Comparison of ENCODE assay signal across 9 mouse cellular contexts in the genomic region with DNA sequence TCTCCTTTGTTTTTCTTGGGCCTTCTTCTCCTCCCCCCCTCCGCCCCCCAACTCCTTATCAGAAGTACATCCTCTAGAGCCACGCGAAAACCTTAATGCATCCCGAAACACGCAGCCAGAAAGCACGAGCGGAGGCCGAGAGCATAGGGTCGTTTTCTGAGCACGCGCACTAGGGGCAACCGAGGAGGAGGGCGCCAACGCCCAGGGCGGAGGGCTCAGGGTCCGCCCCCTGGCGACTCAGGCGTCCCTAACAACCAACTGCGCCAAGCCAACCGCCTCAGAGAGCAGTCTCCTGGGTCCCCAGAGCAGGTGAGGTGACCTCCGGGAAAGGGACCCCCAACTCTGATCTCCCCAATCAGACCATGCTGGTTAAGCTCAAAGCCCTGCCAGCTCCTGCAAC. TPM values are rescaled to one million over a fixed set of nuclear protein-coding genes. Genes with fewer than 3 reads are reported as not detected.
A peak's percentile ranks its signal among the peaks of the same experiment; 100 is the strongest.
DNase-seq lines count a peak whose midpoint lies in the region; ATAC-seq lines count a peak whose summit lies in the region.
"Had no signal": no experiment of that assay in that cellular context is flagged by ENCODE, and none has a peak within 500 bp of the region (broad histone marks: within the 10 kb centered on the region; RNA-seq: fewer than 3 reads in every experiment).

A gene (plus strand): TSS at position 172 of the 400 bp plus-strand sequence.

- peaks cover 13% of the 10 kb centered on the region for H3K36me3 ChIP-seq in intestine, embryonic 14.5 days (ENCODE audit: control insufficient read depth, insufficient read depth, low read length)
- 0 out of 2 replicates have a peak, but pooled peaks cover 2% of the 10 kb centered on the region for H3K36me3 ChIP-seq in midbrain, embryonic 11.5 days (ENCODE audit: control insufficient read depth, insufficient read depth, low read length)

- ATAC-seq in intestine, embryonic 14.5 days (replicated peaks; ENCODE audit: low FRiP score, low TSS enrichment, low read depth): peak; percentile 70
- ATAC-seq in midbrain, embryonic 11.5 days (ENCODE audit: low FRiP score): peak; percentile 90

- DNase-seq in cerebellum, postnatal 10 days: peak; percentile 76 to 81
- DNase-seq in cerebellum, adult 11 months: no peak
- DNase-seq in embryo, embryonic 10 days (ENCODE audit: low spot score): peak; percentile 89
- peak; percentile 75 for DNase-seq in intestine, embryonic 14.5 days (ENCODE audit: low spot score)
- DNase-seq in midbrain, embryonic 11.5 days (ENCODE audit: low spot score, missing footprints): peak; percentile 96
- no peak for DNase-seq in urinary bladder, postnatal 14 days (ENCODE audit: low spot score)
- DNase-seq in right cerebral cortex, postnatal 25 days: no peak
- DNase-seq in adrenal gland, adult 18-20 months (ENCODE audit: low spot score in 2 of 2): no peak

- H3K9me3 ChIP-seq in intestine, embryonic 14.5 days (ENCODE audit: control insufficient read depth, low read length): no peaks in the 10 kb centered on the region
- no peaks in the 10 kb centered on the region for H3K9me3 ChIP-seq in midbrain, embryonic 11.5 days (ENCODE audit: control insufficient read depth, low read length)

- WGBS in intestine, embryonic 14.5 days: 0% methylated on average over 21 of the region's 21 CpGs
- under 1% methylated on average over 21 of the region's 21 CpGs for WGBS in midbrain, embryonic 11.5 days

- no peak within 1 kb of the TSS for H3K27ac ChIP-seq in intestine, embryonic 14.5 days (ENCODE audit: low read depth)
- H3K27ac ChIP-seq in midbrain, embryonic 11.5 days (ENCODE audit: low read depth, low read length): no peak within 1 kb of the TSS

- peaks cover 6% of the 10 kb centered on the region; the same call in 1 of the 2 replicates for H3K4me1 ChIP-seq in intestine, embryonic 14.5 days (replicated peaks; ENCODE audit: control insufficient read depth, insufficient read depth, low read length)
- H3K4me1 ChIP-seq in midbrain, embryonic 11.5 days (ENCODE audit: control insufficient read depth, insufficient read depth, low read length): peaks cover 6% of the 10 kb centered on the region

- peak within 1 kb of the TSS; percentile 35 for H3K4me3 ChIP-seq in intestine, embryonic 14.5 days (ENCODE audit: low read depth, low read length)
- H3K4me3 ChIP-seq in midbrain, embryonic 11.5 days (ENCODE audit: low read depth, low read length): peak within 1 kb of the TSS; percentile 37

- H3K27me3 ChIP-seq in intestine, embryonic 14.5 days (replicated peaks; ENCODE audit: control insufficient read depth, insufficient read depth, low read length): peaks cover 9% of the 10 kb centered on the region
- peaks cover 4% of the 10 kb centered on the region; the same call in 1 of the 2 replicates for H3K27me3 ChIP-seq in midbrain, embryonic 11.5 days (ENCODE audit: control insufficient read depth, insufficient read depth, low read length)

- 0 out of 2 replicates have a peak within 1 kb of the TSS, but pooled peaks have one; percentile 0 for H3K9ac ChIP-seq in intestine, embryonic 14.5 days (ENCODE audit: low read length)
- peak within 1 kb of the TSS; percentile 75 for H3K9ac ChIP-seq in midbrain, embryonic 11.5 days (ENCODE audit: low read length)

- H3K4me2 ChIP-seq in intestine, embryonic 14.5 days (ENCODE audit: low read length): peak within 1 kb of the TSS; percentile 79
- peak within 1 kb of the TSS; percentile 77 for H3K4me2 ChIP-seq in midbrain, embryonic 11.5 days

RNA-seq across cellular contexts. Expression of the gene that starts here (rescaled TPM):
- polyA plus RNA-seq in intestine, embryonic 14.5 days (2014; fragmentation: Nextera tagmentation; extraction: Ambion mirVana): 0.60 and 0.70 TPM in 2 replicates
- 1.7 and 2.0 TPM in 2 replicates for polyA plus RNA-seq in midbrain, embryonic 11.5 days (2014; fragmentation: Nextera tagmentation; extraction: Ambion mirVana)
- not detected for total RNA-seq in adrenal gland, adult 18-20 months (2021)
- total RNA-seq: common myeloid progenitor, adult 5-6 weeks had no signal

Comparison
In these comparisons a context has a peak if more than half of its experiments do, and no peak if none do; other contexts are left out.
1. DNase-seq: peak in cerebellum, postnatal 10 days (2 of 2), embryo, embryonic 10 days (single experiment) and midbrain, embryonic 11.5 days (single experiment); none in cerebellum, adult 11 months (single experiment), urinary bladder, postnatal 14 days (single experiment), right cerebral cortex, postnatal 25 days (single experiment) and adrenal gland, adult 18-20 months (0 of 2).
2. Peak in DNase-seq, ATAC-seq, H3K4me3 ChIP-seq, H3K9ac ChIP-seq and H3K4me2 ChIP-seq in intestine, embryonic 14.5 days; RNA of the gene not detected or under 1 TPM.